In genomic region chr17:27200801-27201200, GRCm38 (mm10) we compare ENCODE assay signal across 8 mouse cellular contexts. TPM values are rescaled to one million over a fixed set of nuclear protein-coding genes. Genes with fewer than 3 reads are reported as not detected.
DNase-seq lines count a peak whose midpoint lies in the region; ATAC-seq lines count a peak whose summit lies in the region.
"Had no signal": no experiment of that assay in that cellular context is flagged by ENCODE, and none has a peak within 500 bp of the region (broad histone marks: within the 10 kb centered on the region; RNA-seq: fewer than 3 reads in every experiment).

No protein-coding gene starts in this region.

- DNase-seq in kidney, adult 11 months, result peak; percentile 43
- no peak for DNase-seq in kidney, postnatal 10 days
- DNase-seq in adipocyte (ENCODE audit: low spot score), result peak; percentile 21
- no peak for DNase-seq in spleen, postnatal 14 days (ENCODE audit: low spot score in 2 of 2)
- no peak for DNase-seq in heart, adult 18-20 months
- DNase-seq: cerebellum, postnatal 10 days had no signal

- ATAC-seq in hematopoietic stem cell, adult 5-6 weeks (replicated peaks in 1 of 2; ENCODE audit: insufficient read depth in 1 of 2, low FRiP score in 2 of 2, low TSS enrichment in 1 of 2, low read depth in 1 of 2, poor library complexity in 2 of 2, severe bottlenecking in 2 of 2), result peak; percentile 57 to 67
- ATAC-seq in megakaryocyte progenitor cell, adult 5-6 weeks (replicated peaks; ENCODE audit: poor library complexity), result peak; percentile 18; the same call in 1 of the 2 replicates

RNA-seq across cellular contexts. Expression of gene Lemd2, which starts 3.5 kb away (rescaled TPM):
- 35.3 and 70.7 TPM in 2 replicates for total RNA-seq in hematopoietic stem cell, adult 5-6 weeks (2017)
- total RNA-seq in megakaryocyte progenitor cell, adult 5-6 weeks (2015), result 12.1 and 13.0 TPM in 2 replicates
- 21.4 and 21.8 TPM in 2 replicates for total RNA-seq in megakaryocyte progenitor cell, adult 5-6 weeks (2017)
- total RNA-seq in heart, adult 18-20 months (2021), result 10 to 100 TPM; 28.0 to 30.5 TPM

RNA-seq across cellular contexts. Expression of gene Ip6k3, which starts 33.2 kb away (rescaled TPM):
- not detected in 2 replicates for total RNA-seq in hematopoietic stem cell, adult 5-6 weeks (2017)
- total RNA-seq in megakaryocyte progenitor cell, adult 5-6 weeks (2015), result not detected in 2 replicates
- not detected in 2 replicates for total RNA-seq in megakaryocyte progenitor cell, adult 5-6 weeks (2017)
- total RNA-seq in heart, adult 18-20 months (2021), result 1 to 10 TPM; 4.3 to 8.0 TPM

Comparison
In these comparisons a context has a peak if more than half of its experiments do, and no peak if none do; other contexts are left out.
1. DNase-seq: peak in kidney, adult 11 months (single experiment) and adipocyte (single experiment); none in kidney, postnatal 10 days (single experiment), spleen, postnatal 14 days (0 of 2) and heart, adult 18-20 months (0 of 2).